Mouse (Mus musculus): ENCODE data around the gene Ift81. TPM values are rescaled to one million over a fixed set of nuclear protein-coding genes. Genes with fewer than 3 reads are reported as not detected.

Ift81 gene
- polyA plus RNA-seq, 1 experiment from 2014 or later, result 28.4 TPM

DNA sequence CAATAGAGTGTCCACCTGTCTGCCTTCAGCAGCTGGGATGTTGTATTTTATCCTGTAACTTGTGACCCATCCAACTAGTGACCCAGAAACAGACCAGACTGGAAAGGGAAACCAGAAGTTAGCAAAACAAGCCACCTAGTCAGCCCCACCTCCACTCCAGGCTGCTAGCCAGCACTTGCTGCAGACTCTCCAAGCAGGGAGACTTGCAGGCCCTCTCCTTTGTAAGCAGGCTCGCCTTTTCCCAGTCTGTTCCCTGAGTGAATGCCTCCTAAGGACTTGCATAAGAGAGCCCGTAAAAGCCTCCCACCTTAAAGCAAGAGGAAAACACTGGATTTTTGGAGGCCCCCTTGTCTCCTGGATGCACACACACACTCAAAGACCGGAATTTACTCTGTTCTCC lies 85.0 kb downstream of the Ift81 start:
- Histone ChIP-seq H3K36me3 (ENCODE audit: control insufficient read depth, insufficient read depth, low read length) (no peaks in the 10 kb centered on the region), H3K4me2 (ENCODE audit: low read length) (no peak overlapping the region), H3K4me3 (ENCODE audit: low read depth, low read length) (no peak overlapping the region), H3K9ac (ENCODE audit: low read length) (no peak overlapping the region), H3K27ac (ENCODE audit: low read depth) (peak overlapping the region; percentile 35; the same call in 1 of the 2 replicates), H3K4me1 (replicated peaks; ENCODE audit: control insufficient read depth, insufficient read depth, low read length) (peaks cover 52% of the 10 kb centered on the region), H3K27me3 (replicated peaks; ENCODE audit: control insufficient read depth, insufficient read depth, low read length) (no peaks in the 10 kb centered on the region), H3K9me3 (ENCODE audit: control insufficient read depth, low read length) (no peaks in the 10 kb centered on the region)
- DNase-seq (ENCODE audit: low spot score) (no peak), ATAC-seq (replicated peaks; ENCODE audit: low FRiP score, low TSS enrichment, low read depth) (no peak)
- 38% methylated on average over 3 of the region's 3 CpGs for WGBS

DNA sequence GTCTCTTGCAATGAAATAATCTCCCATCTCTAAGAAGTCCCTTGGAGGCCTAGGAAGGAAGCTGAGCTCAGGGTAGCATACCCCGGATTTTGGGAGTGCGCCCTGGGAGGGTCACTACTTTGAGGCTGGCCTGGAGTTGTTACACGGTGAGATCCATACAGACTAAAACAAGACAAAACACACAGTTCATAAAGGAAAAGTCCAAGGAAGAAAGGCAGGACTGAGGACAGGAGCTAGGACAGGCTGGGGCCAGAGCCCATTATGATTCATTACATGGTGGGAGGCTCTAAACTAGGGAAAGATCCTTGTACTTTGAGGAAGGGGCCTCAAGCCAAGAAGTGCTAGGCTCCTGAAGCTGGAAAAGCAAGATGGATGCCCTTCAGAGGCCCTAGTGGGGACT lies 85.7 kb downstream of the Ift81 start:
- WGBS, result 72% methylated on average over 3 of the region's 3 CpGs
- Histone ChIP-seq H3K9ac (ENCODE audit: low read length) (no peak overlapping the region), H3K4me2 (ENCODE audit: low read length) (no peak overlapping the region), H3K27ac (ENCODE audit: low read depth) (peak overlapping the region; percentile 1; the same call in 1 of the 2 replicates), H3K9me3 (ENCODE audit: control insufficient read depth, low read length) (no peaks in the 10 kb centered on the region), H3K4me1 (replicated peaks; ENCODE audit: control insufficient read depth, insufficient read depth, low read length) (peaks cover 52% of the 10 kb centered on the region), H3K36me3 (ENCODE audit: control insufficient read depth, insufficient read depth, low read length) (no peaks in the 10 kb centered on the region), H3K27me3 (replicated peaks; ENCODE audit: control insufficient read depth, insufficient read depth, low read length) (no peaks in the 10 kb centered on the region), H3K4me3 (ENCODE audit: low read depth, low read length) (no peak overlapping the region)
- DNase-seq (ENCODE audit: low spot score) (no peak), ATAC-seq (replicated peaks; ENCODE audit: low FRiP score, low TSS enrichment, low read depth) (no peak)

DNA sequence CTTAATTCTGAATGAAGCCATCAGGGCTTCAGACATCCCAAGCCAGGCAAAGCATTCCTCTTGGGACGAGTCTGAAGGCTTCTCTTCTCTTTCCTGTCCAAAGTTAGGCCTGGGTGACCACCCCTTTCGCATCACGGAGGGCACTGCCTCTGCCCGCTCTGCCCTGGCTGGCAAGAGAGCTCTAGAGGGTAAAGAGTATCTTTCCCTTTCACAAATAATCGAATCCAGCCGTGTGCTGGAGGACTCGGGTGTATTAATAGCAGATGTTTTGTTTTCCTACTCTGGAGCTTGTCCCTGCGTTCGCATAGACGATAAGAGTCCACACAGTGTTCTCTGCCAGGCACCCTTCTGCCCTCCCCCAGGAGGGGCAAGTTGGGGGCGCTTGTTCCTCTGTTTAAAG lies 86.6 kb downstream of the Ift81 start:
- H3K36me3 ChIP-seq (ENCODE audit: control insufficient read depth, insufficient read depth, low read length), result no peaks in the 10 kb centered on the region
- DNase-seq (ENCODE audit: low spot score), result no peak
- no peak overlapping the region for H3K4me3 ChIP-seq (ENCODE audit: low read depth, low read length)
- H3K9ac ChIP-seq (ENCODE audit: low read length), result no peak overlapping the region
- H3K9me3 ChIP-seq (ENCODE audit: control insufficient read depth, low read length), result no peaks in the 10 kb centered on the region
- 51% methylated on average over 11 of the region's 11 CpGs for WGBS
- no peak for ATAC-seq (replicated peaks; ENCODE audit: low FRiP score, low TSS enrichment, low read depth)
- H3K27ac ChIP-seq (ENCODE audit: low read depth), result peak overlapping the region; percentile 28; the same call in 1 of the 2 replicates
- H3K4me1 ChIP-seq (replicated peaks; ENCODE audit: control insufficient read depth, insufficient read depth, low read length), result peaks cover 52% of the 10 kb centered on the region
- H3K4me2 ChIP-seq (ENCODE audit: low read length), result no peak overlapping the region
- no peaks in the 10 kb centered on the region for H3K27me3 ChIP-seq (replicated peaks; ENCODE audit: control insufficient read depth, insufficient read depth, low read length)

DNA sequence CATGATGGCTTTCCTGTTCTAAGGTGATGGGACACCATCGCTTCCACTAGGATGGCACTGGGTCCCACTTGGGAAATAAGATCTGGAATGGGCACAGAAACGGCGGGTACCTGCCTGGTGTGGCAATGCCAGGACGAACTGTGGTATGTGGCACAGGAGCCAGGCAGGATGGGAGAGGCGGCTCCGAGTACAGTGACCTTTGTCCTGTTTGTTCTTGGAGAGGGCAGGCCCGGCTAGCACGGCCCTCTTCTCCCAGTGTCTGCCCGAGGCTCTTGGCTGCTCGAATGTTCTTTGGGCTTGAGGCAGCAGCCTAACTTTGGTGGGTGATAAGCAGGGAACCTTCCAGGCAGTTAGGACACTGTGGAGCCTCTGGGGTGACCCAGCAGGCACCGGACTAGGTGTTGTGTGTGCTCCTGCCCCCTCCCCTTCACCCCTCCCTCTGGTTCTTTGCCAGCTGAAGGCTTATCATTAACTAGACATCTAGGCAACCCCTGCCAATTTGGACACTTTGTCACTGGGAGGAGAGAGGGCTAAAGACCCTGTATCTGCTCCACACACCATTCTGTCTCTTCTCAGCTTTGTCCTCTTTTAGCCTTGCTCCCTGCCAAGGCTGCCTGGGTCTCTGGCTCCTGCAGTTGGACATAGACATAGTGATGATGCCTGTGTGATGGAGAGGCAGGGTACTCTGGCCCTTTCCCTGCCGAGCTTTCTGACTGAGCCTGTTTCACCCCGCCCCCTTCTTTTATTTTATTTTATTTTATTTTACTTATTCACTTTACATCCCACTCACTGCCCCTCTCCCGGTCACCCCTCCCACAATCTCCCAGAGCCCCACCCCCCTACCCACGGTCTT lies 87.2 kb downstream of the Ift81 start:
- Histone ChIP-seq H3K4me3 (ENCODE audit: low read depth, low read length) (no peak overlapping the region), H3K9ac (ENCODE audit: low read length) (no peak overlapping the region), H3K36me3 (ENCODE audit: control insufficient read depth, insufficient read depth, low read length) (no peaks in the 10 kb centered on the region), H3K4me1 (replicated peaks; ENCODE audit: control insufficient read depth, insufficient read depth, low read length) (peaks cover 52% of the 10 kb centered on the region), H3K9me3 (ENCODE audit: control insufficient read depth, low read length) (no peaks in the 10 kb centered on the region), H3K27me3 (replicated peaks; ENCODE audit: control insufficient read depth, insufficient read depth, low read length) (no peaks in the 10 kb centered on the region), H3K4me2 (ENCODE audit: low read length) (no peak overlapping the region; the same call in 1 of the 2 replicates), H3K27ac (ENCODE audit: low read depth) (no peak overlapping the region; the same call in 1 of the 2 replicates)
- whole genome bisulfite sequencing, result 63% methylated on average over 15 of the region's 15 CpGs
- ATAC-seq (replicated peaks; ENCODE audit: low FRiP score, low TSS enrichment, low read depth), result peak; percentile 54
- DNase-seq (ENCODE audit: low spot score), result peak; percentile 51

DNA sequence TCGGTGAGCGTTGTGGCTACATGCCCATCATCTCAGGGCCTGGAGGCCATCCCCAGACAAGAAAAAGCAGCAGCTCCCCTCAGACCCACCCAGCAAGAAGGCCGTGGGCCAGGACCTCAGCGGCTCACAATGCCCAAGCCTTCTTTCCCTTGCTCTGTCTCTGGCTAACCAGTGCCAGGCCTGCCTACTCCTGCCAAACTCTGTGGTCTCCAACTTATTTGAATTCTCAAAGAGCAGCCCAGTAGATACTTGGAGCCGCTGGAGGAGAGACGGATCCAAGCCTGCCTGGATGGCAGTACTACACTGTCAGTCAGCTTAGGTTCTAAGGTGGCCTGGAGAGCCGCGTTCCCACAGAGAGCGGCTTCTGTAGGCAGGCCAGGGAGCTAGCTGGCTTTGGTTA lies 87.9 kb downstream of the Ift81 start:
- Histone ChIP-seq H3K36me3 (ENCODE audit: control insufficient read depth, insufficient read depth, low read length) (no peaks in the 10 kb centered on the region), H3K4me2 (ENCODE audit: low read length) (no peak overlapping the region), H3K9ac (ENCODE audit: low read length) (no peak overlapping the region), H3K27ac (ENCODE audit: low read depth) (no peak overlapping the region), H3K9me3 (ENCODE audit: control insufficient read depth, low read length) (no peaks in the 10 kb centered on the region), H3K27me3 (replicated peaks; ENCODE audit: control insufficient read depth, insufficient read depth, low read length) (no peaks in the 10 kb centered on the region), H3K4me1 (replicated peaks; ENCODE audit: control insufficient read depth, insufficient read depth, low read length) (peaks cover 52% of the 10 kb centered on the region), H3K4me3 (ENCODE audit: low read depth, low read length) (no peak overlapping the region)
- WGBS, result 87% methylated on average over 9 of the region's 9 CpGs
- DNase-seq (ENCODE audit: low spot score) (no peak), ATAC-seq (replicated peaks; ENCODE audit: low FRiP score, low TSS enrichment, low read depth) (no peak)

DNA sequence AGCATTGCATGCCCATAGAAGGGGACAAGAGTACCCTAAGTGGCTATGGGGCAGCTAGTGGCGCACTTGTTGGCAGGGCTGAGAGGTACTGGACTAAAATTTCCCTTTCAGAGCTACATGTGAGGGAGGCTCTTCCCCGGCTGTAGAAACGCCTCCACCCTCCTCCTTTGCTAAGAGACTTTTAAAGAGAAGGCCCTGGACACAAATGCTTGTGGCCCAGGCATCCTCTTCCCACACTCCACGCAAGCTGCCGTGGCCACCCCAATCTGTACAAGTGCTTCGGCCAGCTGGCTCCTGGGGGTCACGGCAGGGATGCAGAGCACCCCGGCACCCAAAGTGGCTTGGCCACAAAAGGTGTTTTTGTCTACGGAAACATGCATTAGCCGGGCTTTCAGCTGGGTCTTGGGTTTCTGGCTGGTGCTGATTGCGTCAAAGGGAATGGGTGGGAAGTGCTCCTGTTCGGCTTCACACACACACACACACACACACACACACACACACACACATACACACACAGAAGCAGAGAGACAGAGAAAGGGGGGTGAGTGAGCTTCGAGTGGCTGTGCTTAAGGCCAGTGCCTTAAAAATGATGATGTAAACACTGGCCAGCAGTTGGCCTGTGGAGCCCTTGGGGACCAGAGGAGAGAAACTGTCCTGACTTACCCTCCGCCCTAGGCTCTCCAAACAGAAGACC lies 88.9 kb downstream of the Ift81 start:
- no peak for DNase-seq (ENCODE audit: low spot score)

DNA sequence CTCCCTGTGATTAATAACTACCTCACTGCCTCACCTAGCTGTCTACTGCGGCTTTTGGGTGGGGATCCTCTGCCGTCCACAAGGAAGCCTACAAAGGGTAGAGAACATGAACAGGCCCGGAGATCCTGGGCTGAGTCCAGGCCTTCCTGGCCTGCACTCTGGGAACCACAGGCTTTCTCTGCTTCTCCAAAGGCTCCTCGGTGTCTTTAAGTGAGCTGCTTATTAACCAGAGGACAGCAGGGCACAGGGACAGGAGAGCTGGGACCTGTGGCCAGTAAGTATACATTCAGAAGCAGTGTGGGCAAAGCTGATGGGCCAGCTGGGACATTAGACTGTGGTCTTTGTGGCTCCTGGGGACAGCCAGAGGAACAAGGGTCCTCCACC lies 89.5 kb downstream of the Ift81 start:
- no peak for ATAC-seq (replicated peaks; ENCODE audit: low FRiP score, low TSS enrichment, low read depth)
- peak overlapping the region; percentile 16; the same call in 1 of the 2 replicates for H3K27ac ChIP-seq (ENCODE audit: low read depth)
- no peak overlapping the region for H3K4me2 ChIP-seq (ENCODE audit: low read length)
- 51% methylated on average over 4 of the region's 4 CpGs for WGBS
- H3K9ac ChIP-seq (ENCODE audit: low read length), result no peak overlapping the region
- H3K9me3 ChIP-seq (ENCODE audit: control insufficient read depth, low read length), result no peaks in the 10 kb centered on the region
- peaks cover 45% of the 10 kb centered on the region for H3K4me1 ChIP-seq (replicated peaks; ENCODE audit: control insufficient read depth, insufficient read depth, low read length)
- H3K27me3 ChIP-seq (replicated peaks; ENCODE audit: control insufficient read depth, insufficient read depth, low read length), result no peaks in the 10 kb centered on the region
- DNase-seq (ENCODE audit: low spot score), result no peak
- H3K4me3 ChIP-seq (ENCODE audit: low read depth, low read length), result no peak overlapping the region
- no peaks in the 10 kb centered on the region for H3K36me3 ChIP-seq (ENCODE audit: control insufficient read depth, insufficient read depth, low read length)

More for the DNA sequence above, 88.9 kb downstream of the Ift81 start:
- H3K27ac ChIP-seq (ENCODE audit: low read depth), result peak overlapping the region; percentile 16; the same call in 1 of the 2 replicates
- 42% methylated on average over 14 of the region's 14 CpGs for WGBS
- no peak overlapping the region for H3K4me3 ChIP-seq (ENCODE audit: low read depth, low read length)
- no peaks in the 10 kb centered on the region for H3K9me3 ChIP-seq (ENCODE audit: control insufficient read depth, low read length)
- H3K4me2 ChIP-seq (ENCODE audit: low read length), result no peak overlapping the region
- no peak for ATAC-seq (replicated peaks; ENCODE audit: low FRiP score, low TSS enrichment, low read depth)
- H3K4me1 ChIP-seq (replicated peaks; ENCODE audit: control insufficient read depth, insufficient read depth, low read length), result peaks cover 50% of the 10 kb centered on the region
- no peaks in the 10 kb centered on the region for H3K36me3 ChIP-seq (ENCODE audit: control insufficient read depth, insufficient read depth, low read length)
- no peak overlapping the region for H3K9ac ChIP-seq (ENCODE audit: low read length)
- no peaks in the 10 kb centered on the region for H3K27me3 ChIP-seq (replicated peaks; ENCODE audit: control insufficient read depth, insufficient read depth, low read length)

DNA sequence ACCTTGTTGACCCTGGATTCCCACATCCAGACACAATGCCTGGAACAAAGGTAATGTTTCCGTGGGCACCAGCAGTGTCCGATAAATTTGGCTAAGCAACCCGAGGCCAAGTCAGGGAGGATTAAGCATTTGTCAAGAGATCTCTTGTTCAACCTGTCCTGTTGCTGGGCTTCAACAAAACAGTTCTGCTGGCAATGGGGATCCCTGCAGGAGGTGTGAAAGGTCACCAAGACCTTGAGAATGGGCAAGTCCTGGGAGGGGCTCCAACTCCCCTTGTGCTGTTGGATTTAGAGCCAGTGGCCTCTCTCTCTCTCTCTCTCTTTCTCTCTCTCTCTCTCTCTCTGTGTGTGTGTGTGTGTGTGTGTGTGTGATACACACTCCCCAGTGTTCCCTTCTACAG lies 90.1 kb downstream of the Ift81 start:
- Histone ChIP-seq H3K4me1 (replicated peaks; ENCODE audit: control insufficient read depth, insufficient read depth, low read length) (peaks cover 42% of the 10 kb centered on the region), H3K9me3 (ENCODE audit: control insufficient read depth, low read length) (no peaks in the 10 kb centered on the region), H3K4me2 (ENCODE audit: low read length) (no peak overlapping the region), H3K4me3 (ENCODE audit: low read depth, low read length) (no peak overlapping the region), H3K27ac (ENCODE audit: low read depth) (no peak overlapping the region), H3K36me3 (ENCODE audit: control insufficient read depth, insufficient read depth, low read length) (no peaks in the 10 kb centered on the region), H3K9ac (ENCODE audit: low read length) (no peak overlapping the region), H3K27me3 (replicated peaks; ENCODE audit: control insufficient read depth, insufficient read depth, low read length) (no peaks in the 10 kb centered on the region)
- DNase-seq (ENCODE audit: low spot score), result no peak
- 61% methylated on average over 3 of the region's 3 CpGs for WGBS
- ATAC-seq (replicated peaks; ENCODE audit: low FRiP score, low TSS enrichment, low read depth), result no peak

All from intestine, embryonic 14.5 days (tissue).